Mouse (Mus musculus): Measurements from ENCODE around the gene Arhgdia. TPM values are rescaled to one million over a fixed set of nuclear protein-coding genes. Genes with fewer than 3 reads are reported as not detected.

The Arhgdia gene
- polyA plus RNA-seq (2011; ENCODE audit: insufficient read length, low read depth, missing spikeins) = 500 and 534 TPM in 2 replicates

DNA sequence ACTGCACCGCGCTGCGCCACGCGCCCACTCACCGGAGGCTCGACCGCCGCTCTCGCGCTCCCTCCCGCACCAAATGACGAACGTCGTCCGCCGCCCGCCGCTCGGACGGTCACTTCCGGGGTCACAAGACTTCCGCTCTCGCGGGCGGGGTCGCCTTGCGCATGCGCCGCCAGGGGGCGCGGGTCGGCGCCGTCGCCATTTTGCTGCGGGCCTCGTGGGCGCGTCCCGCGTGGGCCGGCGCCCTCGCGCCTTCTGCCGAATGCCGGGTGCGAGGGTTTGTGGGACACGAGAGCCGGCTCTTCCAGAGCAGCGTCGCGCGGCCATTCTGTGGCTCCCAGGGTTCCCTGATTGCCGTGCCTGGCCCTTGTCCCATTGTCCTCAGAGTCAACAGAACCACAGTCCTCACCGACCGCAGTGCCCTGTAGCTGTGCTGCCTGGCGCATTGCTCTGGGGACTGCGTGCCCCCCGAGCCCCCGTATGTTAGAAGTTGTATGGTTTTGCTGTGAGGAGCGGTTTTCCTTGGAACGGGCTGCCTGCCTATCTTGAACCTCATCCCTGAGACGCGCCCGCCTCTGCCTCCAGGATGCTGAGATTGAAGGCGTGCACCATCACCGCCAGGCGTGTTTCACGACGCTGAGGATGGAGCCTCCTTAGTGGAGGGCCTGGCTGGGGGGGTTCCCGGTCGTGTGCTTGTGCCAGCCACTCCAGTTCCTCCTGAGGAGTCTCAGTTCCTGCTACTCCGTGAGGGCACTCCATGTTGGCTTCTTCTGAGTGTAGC lies at the start of gene Arhgdia:
Gene Arhgdia, minus strand, starts transcription at position 135 of the 778 bp plus-strand sequence.
- Histone ChIP-seq H3K4me1 (ENCODE audit: control insufficient read depth, insufficient read depth, low read length) (0 out of 2 replicates have a peak, but pooled peaks cover 6% of the 10 kb centered on the region), H3K27ac (ENCODE audit: insufficient read depth, low read length) (peak within 1 kb of the TSS; percentile 91), H3K4me3 (ENCODE audit: insufficient read depth, low read length) (peak within 1 kb of the TSS; percentile 97)
- no peak for TF ChIP-seq CTCF (IDR thresholded peaks at IDR 0.05; ENCODE audit: borderline replicate concordance, insufficient read depth, low read length)
- peak; percentile 70; the same call in 1 of the 2 replicates for TF ChIP-seq POLR2A (IDR thresholded peaks at IDR 0.05; ENCODE audit: low read depth, low read length)

GRCm38 (mm10) chr11:120630401-120630871 lies 49.0 kb upstream of the Arhgdia start:
- no peak overlapping the region; the same call in 1 of the 2 replicates for H3K4me3 ChIP-seq (ENCODE audit: insufficient read depth, low read length)
- TF ChIP-seq CTCF (IDR thresholded peaks at IDR 0.05; ENCODE audit: borderline replicate concordance, insufficient read depth, low read length) (no peak), POLR2A (IDR thresholded peaks at IDR 0.05; ENCODE audit: low read depth, low read length) (no peak)
- H3K4me1 ChIP-seq (ENCODE audit: control insufficient read depth, insufficient read depth, low read length) = peaks cover 8% of the 10 kb centered on the region; the same call in 1 of the 2 replicates
- H3K27ac ChIP-seq (ENCODE audit: insufficient read depth, low read length) = peak overlapping the region; percentile 90

GRCm38 (mm10) chr11:120629911-120630310 lies 48.5 kb upstream of the Arhgdia start:
- TF ChIP-seq POLR2A (IDR thresholded peaks at IDR 0.05; ENCODE audit: low read depth, low read length) = no peak
- TF ChIP-seq CTCF (IDR thresholded peaks at IDR 0.05; ENCODE audit: borderline replicate concordance, insufficient read depth, low read length) = no peak
- H3K4me1 ChIP-seq (ENCODE audit: control insufficient read depth, insufficient read depth, low read length) = peaks cover 8% of the 10 kb centered on the region; the same call in 1 of the 2 replicates
- H3K4me3 ChIP-seq (ENCODE audit: insufficient read depth, low read length) = no peak overlapping the region; the same call in 1 of the 2 replicates
- peak overlapping the region; percentile 90 for H3K27ac ChIP-seq (ENCODE audit: insufficient read depth, low read length)

DNA sequence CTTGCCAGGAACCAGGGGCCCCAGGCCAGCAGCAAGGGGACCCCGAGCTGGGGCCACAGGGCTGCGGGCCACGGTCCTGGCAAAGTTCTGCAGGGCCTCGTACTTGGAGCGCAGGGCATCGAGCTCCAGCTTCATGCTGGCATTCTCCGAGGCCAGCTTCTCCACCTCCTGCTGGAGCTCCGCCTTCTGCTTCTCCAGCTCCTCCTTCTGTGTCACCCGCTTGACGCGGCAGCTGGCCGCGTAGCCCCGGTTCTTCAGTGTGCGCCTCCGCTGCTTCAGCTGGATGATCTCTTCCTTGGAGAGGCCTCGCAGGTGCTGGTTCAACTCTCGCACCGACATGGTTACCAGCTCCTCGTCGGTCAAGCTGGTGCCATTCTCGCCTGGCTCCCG lies 47.9 kb upstream of the Arhgdia start:
- H3K4me1 ChIP-seq (ENCODE audit: control insufficient read depth, insufficient read depth, low read length) = peaks cover 8% of the 10 kb centered on the region; the same call in 1 of the 2 replicates
- H3K27ac ChIP-seq (ENCODE audit: insufficient read depth, low read length) = peak overlapping the region; percentile 90
- TF ChIP-seq POLR2A (IDR thresholded peaks at IDR 0.05; ENCODE audit: low read depth, low read length) = no peak
- no peak overlapping the region for H3K4me3 ChIP-seq (ENCODE audit: insufficient read depth, low read length)

- H3K4me3 ChIP-seq (ENCODE audit: insufficient read depth, low read length) = no peak overlapping the region
- H3K4me1 ChIP-seq (ENCODE audit: control insufficient read depth, insufficient read depth, low read length) = peaks cover 8% of the 10 kb centered on the region; the same call in 1 of the 2 replicates
- H3K27ac ChIP-seq (ENCODE audit: insufficient read depth, low read length) = no peak overlapping the region
- TF ChIP-seq CTCF (IDR thresholded peaks at IDR 0.05; ENCODE audit: borderline replicate concordance, insufficient read depth, low read length) (no peak), POLR2A (IDR thresholded peaks at IDR 0.05; ENCODE audit: low read depth, low read length) (no peak)
Observed at GRCm38 (mm10) chr11:120628601-120629340, 47.3 kb upstream of the Arhgdia start.

DNA sequence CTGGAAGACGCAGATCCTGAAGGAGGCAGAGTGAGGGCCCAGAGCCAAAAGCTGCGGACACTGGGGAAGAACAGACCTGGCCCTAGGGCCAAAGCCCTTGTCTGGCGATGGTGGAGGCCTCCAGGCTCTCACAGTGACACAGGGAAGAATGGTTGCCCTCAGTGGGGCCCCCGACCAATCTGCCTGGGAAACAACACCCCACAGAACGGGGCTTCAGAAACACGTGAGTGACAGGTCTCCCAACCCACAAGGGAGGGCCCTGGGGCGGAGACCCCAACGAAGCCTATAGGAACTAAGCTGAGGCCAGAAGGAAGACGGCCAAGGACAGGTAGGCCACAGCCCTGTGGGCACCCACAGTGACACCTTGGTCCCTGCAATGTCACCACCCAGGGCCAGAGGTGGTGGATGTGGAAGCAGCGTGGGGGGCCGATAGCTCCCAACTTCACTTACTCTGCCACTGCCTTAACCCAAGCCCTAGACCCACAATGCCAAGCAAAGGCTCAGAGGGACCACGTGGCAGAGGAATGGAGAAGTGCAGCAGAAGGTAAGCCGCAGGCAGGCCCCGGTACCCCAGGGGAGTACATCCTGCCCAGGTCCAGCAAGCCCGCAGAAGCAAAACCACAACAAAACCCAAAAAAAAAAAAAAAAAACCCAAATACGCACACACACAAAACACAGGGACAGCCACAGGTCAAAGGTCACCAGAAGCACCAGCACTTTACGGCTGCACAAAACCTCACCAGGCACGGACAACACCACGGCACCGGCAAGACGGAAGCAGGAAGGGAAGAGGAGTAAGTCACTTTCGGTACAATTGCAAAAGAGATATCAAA lies 46.3 kb upstream of the Arhgdia start:
- Histone ChIP-seq H3K27ac (ENCODE audit: insufficient read depth, low read length) (no peak overlapping the region), H3K4me1 (ENCODE audit: control insufficient read depth, insufficient read depth, low read length) (peaks cover 8% of the 10 kb centered on the region; the same call in 1 of the 2 replicates), H3K4me3 (ENCODE audit: insufficient read depth, low read length) (no peak overlapping the region)
- TF ChIP-seq CTCF (IDR thresholded peaks at IDR 0.05; ENCODE audit: borderline replicate concordance, insufficient read depth, low read length) = no peak
- no peak for TF ChIP-seq POLR2A (IDR thresholded peaks at IDR 0.05; ENCODE audit: low read depth, low read length)

DNA sequence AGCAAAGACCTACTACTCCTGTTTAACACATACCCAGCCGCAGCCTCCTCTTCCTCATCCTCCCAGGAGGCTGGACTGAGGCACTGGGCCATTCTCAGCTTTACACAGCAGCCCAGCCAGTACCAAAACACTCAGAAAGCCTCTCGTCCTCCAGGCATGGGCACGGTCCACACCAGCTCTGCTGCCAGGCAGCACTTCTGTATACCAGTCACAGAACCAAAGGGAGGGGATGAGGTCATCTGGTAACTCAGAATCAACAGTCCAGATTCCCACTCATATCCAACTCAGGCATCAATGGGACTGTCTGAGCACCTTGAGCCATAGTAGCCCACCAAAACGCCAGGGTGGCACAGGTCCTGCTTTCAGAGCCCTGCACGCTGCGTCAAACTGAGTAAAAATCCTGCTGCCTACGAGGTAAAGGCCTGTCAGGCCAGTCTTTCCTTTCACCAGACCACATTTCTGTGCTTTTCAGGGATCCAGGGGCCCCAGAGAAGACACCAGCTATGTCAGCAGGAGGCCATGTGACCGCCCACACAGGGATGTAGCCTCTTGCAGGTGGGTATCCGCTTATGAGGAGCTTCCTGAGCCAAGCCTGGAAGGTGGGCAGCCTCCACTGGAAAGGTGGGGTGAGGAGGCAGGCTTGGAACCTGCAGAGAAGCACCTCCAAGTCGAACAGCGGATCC lies 45.5 kb upstream of the Arhgdia start:
- Histone ChIP-seq H3K4me1 (ENCODE audit: control insufficient read depth, insufficient read depth, low read length) (peaks cover 8% of the 10 kb centered on the region; the same call in 1 of the 2 replicates), H3K4me3 (ENCODE audit: insufficient read depth, low read length) (no peak overlapping the region), H3K27ac (ENCODE audit: insufficient read depth, low read length) (no peak overlapping the region)
- no peak for TF ChIP-seq CTCF (IDR thresholded peaks at IDR 0.05; ENCODE audit: borderline replicate concordance, insufficient read depth, low read length)
- no peak for TF ChIP-seq POLR2A (IDR thresholded peaks at IDR 0.05; ENCODE audit: low read depth, low read length)

DNA sequence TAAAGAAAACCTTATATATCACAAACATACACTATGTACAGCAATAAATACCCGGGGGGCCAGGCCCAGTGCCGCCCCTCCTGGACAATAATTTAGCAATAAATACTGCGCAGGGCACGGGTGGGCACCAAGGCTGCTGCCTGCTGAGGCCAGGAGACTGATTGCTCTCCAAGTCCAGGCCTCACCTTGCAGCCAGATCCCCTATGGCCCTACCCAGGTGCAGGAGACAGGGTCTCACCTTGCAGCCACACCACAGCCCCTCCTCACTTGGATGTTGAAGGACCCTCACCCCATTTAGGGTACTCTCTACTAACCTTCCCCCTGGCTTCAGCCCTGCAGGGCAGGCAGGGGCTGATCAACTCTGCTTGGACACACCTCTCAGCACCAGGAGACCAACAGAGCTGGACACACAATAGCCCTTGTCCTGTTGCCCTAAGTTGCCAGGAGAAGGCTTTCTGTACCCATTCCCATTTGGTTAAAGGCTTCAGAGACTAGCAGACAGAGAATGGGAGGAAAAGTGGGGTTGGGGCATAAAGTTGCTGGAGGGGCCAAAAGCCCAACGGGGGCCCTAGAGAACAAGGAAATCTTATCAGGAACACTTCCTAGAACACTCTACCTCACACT lies 43.8 kb upstream of the Arhgdia start, which contains the start of gene Sirt7:
Gene Sirt7, minus strand, starts transcription at position 89 of the 624 bp plus-strand sequence.
- Histone ChIP-seq H3K4me1 (ENCODE audit: control insufficient read depth, insufficient read depth, low read length) (peaks cover 5% of the 10 kb centered on the region; the same call in 1 of the 2 replicates), H3K4me3 (ENCODE audit: insufficient read depth, low read length) (peak within 1 kb of the TSS; percentile 88), H3K27ac (ENCODE audit: insufficient read depth, low read length) (peak within 1 kb of the TSS; percentile 24)
- no peak; the same call in 1 of the 2 replicates for TF ChIP-seq POLR2A (IDR thresholded peaks at IDR 0.05; ENCODE audit: low read depth, low read length)

All from embryonic fibroblast, embryonic 13.5 days (primary cell).